Mouse (Mus musculus): ENCODE measurements around the gene Zfp260.
A peak's percentile ranks its signal among the peaks of the same experiment; 100 is the strongest.

The Zfp260 gene

GRCm38 (mm10) chr7:30122188-30122530, 27.6 kb downstream of the Zfp260 start:
- peak; percentile 22 for DNase-seq (ENCODE audit: low spot score)

GRCm38 (mm10) chr7:30129900-30130299, 35.3 kb downstream of the Zfp260 start:
- DNase-seq (ENCODE audit: low spot score): no peak

DNA sequence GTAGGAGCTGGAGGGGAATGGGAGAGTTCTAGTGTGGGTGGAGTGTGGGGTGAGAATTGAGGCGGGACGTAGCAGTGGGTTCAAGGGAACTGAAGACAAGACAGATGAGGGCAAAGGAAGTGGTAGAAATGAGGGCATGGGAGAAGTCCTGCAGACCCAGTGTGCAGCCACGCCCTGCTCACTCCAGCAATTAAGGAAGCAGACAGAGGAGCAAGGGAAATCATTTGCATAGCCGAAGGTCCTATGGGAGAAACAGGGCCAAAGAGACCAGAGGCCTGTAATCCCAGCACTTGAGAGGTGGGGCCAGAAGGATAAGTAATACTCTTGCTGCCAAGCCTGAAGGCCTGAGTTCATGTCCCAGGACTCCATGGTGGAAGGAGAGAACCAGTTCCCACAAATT, 37.8 kb downstream of the Zfp260 start:
- DNase-seq (ENCODE audit: low spot score): no peak

DNA sequence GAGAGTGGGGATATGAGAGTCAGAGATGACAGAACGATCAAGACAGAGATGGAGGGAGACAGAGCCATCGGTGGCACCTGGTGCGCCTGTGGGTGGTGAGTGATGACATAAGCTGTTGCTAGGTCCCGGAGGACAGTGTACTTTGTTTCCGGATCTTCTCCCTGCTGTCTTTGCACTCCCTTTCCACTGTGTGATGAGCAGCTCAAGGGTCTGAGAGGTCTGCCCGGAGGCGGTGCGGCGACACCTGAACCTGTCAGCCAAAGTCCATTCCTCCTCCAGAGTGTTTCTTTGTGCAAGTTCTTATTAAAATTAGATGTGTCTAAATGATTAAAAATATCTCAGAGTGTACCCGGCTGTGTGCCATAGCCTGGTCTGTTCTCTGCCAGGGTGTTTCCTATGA, 42.2 kb downstream of the Zfp260 start:
- DNase-seq (ENCODE audit: low spot score): no peak

DNA sequence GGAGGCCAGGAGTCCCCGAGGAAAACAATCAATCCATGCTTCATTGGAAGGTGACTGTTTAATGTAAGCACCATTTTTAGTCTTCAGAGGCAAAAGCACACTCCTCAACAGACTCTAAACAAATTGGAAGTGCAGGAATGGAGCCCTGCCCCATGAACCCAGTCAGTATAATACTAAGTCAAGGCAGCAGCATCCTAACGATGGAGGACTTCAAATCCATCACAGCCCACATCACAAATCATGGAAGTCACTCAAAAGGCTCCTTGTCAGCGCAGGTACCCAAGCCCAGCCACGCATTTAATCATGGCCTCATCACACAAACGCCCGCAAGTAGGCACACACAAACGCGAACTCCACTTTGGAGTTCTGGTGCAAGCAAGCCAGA, 48.6 kb downstream of the Zfp260 start:
- no peak for DNase-seq (ENCODE audit: low spot score)

- DNase-seq (ENCODE audit: low spot score): peak; percentile 93
Observed at GRCm38 (mm10) chr7:30143555-30144209, 49.1 kb downstream of the Zfp260 start.

- no peak for DNase-seq (ENCODE audit: low spot score)
Observed at GRCm38 (mm10) chr7:30147011-30147410, 52.4 kb downstream of the Zfp260 start.

DNA sequence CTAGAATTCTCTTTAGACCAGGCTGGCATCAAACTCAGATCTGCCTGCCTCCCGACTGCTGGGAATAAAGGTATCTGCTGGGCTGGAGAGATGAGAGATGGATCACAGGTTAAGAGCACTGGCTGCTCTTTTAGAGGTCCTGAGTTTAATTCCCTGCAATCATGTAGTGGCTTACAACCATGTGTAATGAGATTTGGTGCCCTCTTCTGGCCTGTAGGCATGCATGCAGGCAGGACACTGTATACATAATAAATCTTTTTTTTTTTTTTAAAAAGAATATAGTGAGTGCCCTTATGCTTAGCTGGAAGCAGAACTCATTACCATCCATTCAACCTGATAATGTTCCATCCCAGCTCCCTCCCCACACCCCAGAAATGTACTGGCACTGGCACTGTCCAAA, 59.5 kb downstream of the Zfp260 start:
- DNase-seq (ENCODE audit: low spot score): no peak

- no peak for DNase-seq (ENCODE audit: low spot score)
Observed at GRCm38 (mm10) chr7:30155507-30155906, 60.9 kb downstream of the Zfp260 start.

All from embryo, embryonic 10 days (tissue).